Mouse (Mus musculus) lung, embryonic 16.5 days (tissue): ENCODE measurements around the gene Hivep3. TPM values are rescaled to one million over a fixed set of nuclear protein-coding genes. Genes with fewer than 3 reads are reported as not detected.

Source experiments
- ATAC-seq: fragments of 200-750 bp; cut with Nextera tagmentation; 2 replicates; pipeline ENCODE4 v1.8.0; 2017; ENCODE audit warnings: low read depth, mild to moderate bottlenecking, moderate library complexity
- H3K27ac ChIP-seq: fragments of 300-500 bp; sonication (generic); 2 replicates; pipeline ENCODE4 v1.5.1; 2014; ENCODE audit warnings: mild to moderate bottlenecking, control low read depth, low read length
- H3K27me3 ChIP-seq: fragments of 300-500 bp; sonication (generic); 2 replicates; pipeline ENCODE4 v1.6.1; 2014; ENCODE audit warnings: low read depth, low read length, mixed read lengths; ENCODE audit not compliant: control insufficient read depth, insufficient read depth
- H3K36me3 ChIP-seq: fragments of 300-500 bp; sonication (generic); 2 replicates; pipeline ENCODE4 v1.6.1; 2014; ENCODE audit warnings: low read length; ENCODE audit not compliant: control insufficient read depth, insufficient read depth
- H3K4me1 ChIP-seq: fragments of 300-500 bp; sonication (generic); replicated peaks from 2 replicates; pipeline ENCODE4 v1.6.1; 2014; ENCODE audit warnings: low read length, mixed read lengths; ENCODE audit not compliant: control insufficient read depth, insufficient read depth
- H3K4me2 ChIP-seq: fragments of 300-500 bp; sonication (generic); 2 replicates; pipeline ENCODE4 v1.6.1; 2014; ENCODE audit warnings: low read depth, low read length, control low read depth
- H3K4me3 ChIP-seq: fragments of 300-500 bp; sonication (generic); 2 replicates; pipeline ENCODE4 v1.5.1; 2014; ENCODE audit warnings: mild to moderate bottlenecking, low read length, control low read depth
- H3K9ac ChIP-seq: fragments of 300-500 bp; sonication (generic); 2 replicates; pipeline ENCODE4 v1.6.1; 2014; ENCODE audit warnings: low read length, control low read depth
- H3K9me3 ChIP-seq: fragments of 300-500 bp; sonication (generic); 2 replicates; pipeline ENCODE4 v1.6.1; 2016; ENCODE audit warnings: low read length; ENCODE audit not compliant: control insufficient read depth
- WGBS: fragments of 180-500 bp; shearing (Covaris S2); extraction: QIAGEN DNeasy Blood & Tissue Kit; methylation state at CpG from one replicate; pipeline ENCODE4 v1.1.7; 2014; 5-methylcytosine and 5-hydroxymethylcytosine counted together
- polyA plus RNA-seq: library from polyadenylated mRNA; unstranded; fragments of >200 nt; fragmentation: Nextera tagmentation; extraction: Ambion mirVana; gene quantifications from 2 replicates; pipeline ENCODE4 v1.2.1, GENCODE M21; 2015

Gene Hivep3
- polyA plus RNA-seq, 1 experiment from 2014 or later: 30.3 TPM

- H3K4me3 ChIP-seq: no peak overlapping the region
- H3K4me1 ChIP-seq: no peaks in the 10 kb centered on the region
- H3K27me3 ChIP-seq: no peaks in the 10 kb centered on the region
- H3K4me2 ChIP-seq: no peak overlapping the region
- H3K9ac ChIP-seq: no peak overlapping the region
- WGBS: 56% methylated on average over 2 of the region's 2 CpGs
- no peak overlapping the region for H3K27ac ChIP-seq
- H3K9me3 ChIP-seq: no peaks in the 10 kb centered on the region
- no peaks in the 10 kb centered on the region for H3K36me3 ChIP-seq
- ATAC-seq: no peak
Measured at GRCm38 (mm10) chr4:119915069-119915468, 181.5 kb downstream of the Hivep3 start.

- ATAC-seq: no peak
- Histone ChIP-seq H3K4me3 (no peak overlapping the region), H3K27me3 (no peaks in the 10 kb centered on the region), H3K4me1 (no peaks in the 10 kb centered on the region), H3K9me3 (no peaks in the 10 kb centered on the region), H3K36me3 (no peaks in the 10 kb centered on the region), H3K4me2 (no peak overlapping the region), H3K9ac (no peak overlapping the region), H3K27ac (no peak overlapping the region)
- 75% methylated on average over 7 of the region's 7 CpGs for WGBS
Measured at GRCm38 (mm10) chr4:119917502-119917901, 183.9 kb downstream of the Hivep3 start.

GRCm38 (mm10) chr4:119919349-119919748 lies 185.8 kb downstream of the Hivep3 start:
- no peak for ATAC-seq
- no peak overlapping the region for H3K27ac ChIP-seq
- H3K4me2 ChIP-seq: no peak overlapping the region
- no peaks in the 10 kb centered on the region for H3K4me1 ChIP-seq
- peaks cover 6% of the 10 kb centered on the region; the same call in 1 of the 2 replicates for H3K9me3 ChIP-seq
- WGBS: 69% methylated on average over 5 of the region's 5 CpGs
- no peaks in the 10 kb centered on the region for H3K27me3 ChIP-seq
- no peaks in the 10 kb centered on the region for H3K36me3 ChIP-seq
- no peak overlapping the region for H3K4me3 ChIP-seq
- no peak overlapping the region for H3K9ac ChIP-seq

- WGBS: 81% methylated on average over 12 of the region's 12 CpGs
- peaks cover 6% of the 10 kb centered on the region; the same call in 1 of the 2 replicates for H3K9me3 ChIP-seq
Measured at GRCm38 (mm10) chr4:119921022-119921717, 187.6 kb downstream of the Hivep3 start.

GRCm38 (mm10) chr4:119921723-119922266 lies 188.2 kb downstream of the Hivep3 start:
- Histone ChIP-seq H3K4me3 (no peak overlapping the region), H3K4me1 (no peaks in the 10 kb centered on the region), H3K27me3 (no peaks in the 10 kb centered on the region), H3K27ac (no peak overlapping the region), H3K9me3 (peaks cover 6% of the 10 kb centered on the region; the same call in 1 of the 2 replicates), H3K4me2 (no peak overlapping the region), H3K36me3 (no peaks in the 10 kb centered on the region), H3K9ac (no peak overlapping the region)
- ATAC-seq: no peak
- WGBS: 61% methylated on average over 8 of the region's 8 CpGs

More at GRCm38 (mm10) chr4:119921022-119921717, 187.6 kb downstream of the Hivep3 start:
- Histone ChIP-seq H3K27me3 (no peaks in the 10 kb centered on the region), H3K9ac (no peak overlapping the region), H3K4me1 (no peaks in the 10 kb centered on the region), H3K4me2 (no peak overlapping the region), H3K4me3 (no peak overlapping the region), H3K36me3 (no peaks in the 10 kb centered on the region), H3K27ac (no peak overlapping the region)
- no peak for ATAC-seq

GRCm38 (mm10) chr4:119922945-119923344 lies 189.4 kb downstream of the Hivep3 start:
- 84% methylated on average over 8 of the region's 8 CpGs for WGBS
- no peaks in the 10 kb centered on the region for H3K27me3 ChIP-seq
- no peaks in the 10 kb centered on the region for H3K4me1 ChIP-seq
- no peaks in the 10 kb centered on the region for H3K36me3 ChIP-seq
- H3K4me2 ChIP-seq: no peak overlapping the region
- no peak for ATAC-seq
- no peak overlapping the region for H3K27ac ChIP-seq
- peaks cover 6% of the 10 kb centered on the region; the same call in 1 of the 2 replicates for H3K9me3 ChIP-seq
- H3K4me3 ChIP-seq: no peak overlapping the region
- no peak overlapping the region for H3K9ac ChIP-seq

GRCm38 (mm10) chr4:119923410-119923809 lies 189.8 kb downstream of the Hivep3 start:
- peaks cover 6% of the 10 kb centered on the region; the same call in 1 of the 2 replicates for H3K9me3 ChIP-seq
- H3K4me1 ChIP-seq: no peaks in the 10 kb centered on the region
- H3K9ac ChIP-seq: no peak overlapping the region
- ATAC-seq: no peak
- H3K4me2 ChIP-seq: no peak overlapping the region
- no peak overlapping the region for H3K27ac ChIP-seq
- H3K27me3 ChIP-seq: no peaks in the 10 kb centered on the region
- no peaks in the 10 kb centered on the region for H3K36me3 ChIP-seq
- no peak overlapping the region for H3K4me3 ChIP-seq
- WGBS: 74% methylated on average over 3 of the region's 3 CpGs

- peak; percentile 78 for ATAC-seq
- Histone ChIP-seq H3K4me2 (no peak overlapping the region), H3K4me3 (no peak overlapping the region), H3K36me3 (no peaks in the 10 kb centered on the region), H3K9ac (no peak overlapping the region), H3K27ac (no peak overlapping the region), H3K9me3 (peaks cover 6% of the 10 kb centered on the region; the same call in 1 of the 2 replicates), H3K4me1 (no peaks in the 10 kb centered on the region), H3K27me3 (no peaks in the 10 kb centered on the region)
Measured at GRCm38 (mm10) chr4:119925052-119925451, 191.5 kb downstream of the Hivep3 start.

GRCm38 (mm10) chr4:119931923-119932322 lies 198.3 kb downstream of the Hivep3 start:
- Histone ChIP-seq H3K9ac (no peak overlapping the region), H3K4me1 (peaks cover 7% of the 10 kb centered on the region; the same call in 1 of the 2 replicates), H3K4me2 (no peak overlapping the region), H3K36me3 (no peaks in the 10 kb centered on the region), H3K27ac (no peak overlapping the region), H3K4me3 (no peak overlapping the region), H3K9me3 (no peaks in the 10 kb centered on the region), H3K27me3 (no peaks in the 10 kb centered on the region)
- ATAC-seq: peak; percentile 57; the same call in 1 of the 2 replicates
- 59% methylated on average over 8 of the region's 8 CpGs for WGBS
